Mouse (Mus musculus) CD4-positive helper T cell, adult 2 months (primary cell): ENCODE results near the gene Clybl.
A peak's percentile ranks its signal among the peaks of the same experiment; 100 is the strongest.

Source experiments
- DNase-seq: peaks from one replicate; pipeline ENCODE4 v3.0.0-alpha.2; 2012; ENCODE audit warnings: low read depth, missing footprints, low spot score

Gene Clybl

GRCm38 (mm10) chr14:122181078-122181814 is at the start of gene Clybl:
Clybl (plus strand) TSS chr14:122181704.
- DNase-seq = peak; percentile 86

GRCm38 (mm10) chr14:122136368-122136928 is 45.1 kb upstream of the Clybl start:
- DNase-seq = no peak

- no peak for DNase-seq
These were observed 44.3 kb upstream of the Clybl start for GRCm38 (mm10) chr14:122137234-122137633.

- no peak for DNase-seq
These were observed 41.4 kb upstream of the Clybl start for GRCm38 (mm10) chr14:122140126-122140525.

- no peak for DNase-seq
These were observed 37.8 kb upstream of the Clybl start for GRCm38 (mm10) chr14:122143585-122144269.

- no peak for DNase-seq
These were observed 36.1 kb upstream of the Clybl start for GRCm38 (mm10) chr14:122145374-122145773.

GRCm38 (mm10) chr14:122150616-122151015 is 30.9 kb upstream of the Clybl start:
- DNase-seq = no peak

GRCm38 (mm10) chr14:122157738-122158137 is 23.8 kb upstream of the Clybl start:
- no peak for DNase-seq

GRCm38 (mm10) chr14:122160916-122161315 is 20.6 kb upstream of the Clybl start:
- no peak for DNase-seq

- no peak for DNase-seq
These were observed 12.6 kb upstream of the Clybl start for GRCm38 (mm10) chr14:122168912-122169311.

- no peak for DNase-seq
These were observed 11.2 kb upstream of the Clybl start for GRCm38 (mm10) chr14:122170202-122170781.

- DNase-seq = no peak
These were observed 10.5 kb upstream of the Clybl start for GRCm38 (mm10) chr14:122171031-122171430.

GRCm38 (mm10) chr14:122176263-122176798 is 5.2 kb upstream of the Clybl start:
- no peak for DNase-seq

- no peak for DNase-seq
These were observed 2.2 kb upstream of the Clybl start for GRCm38 (mm10) chr14:122179262-122179661.

GRCm38 (mm10) chr14:122181815-122182157 is 282 bp downstream of the Clybl start:
- DNase-seq = no peak

GRCm38 (mm10) chr14:122182220-122182619 is 716 bp downstream of the Clybl start:
- no peak for DNase-seq

GRCm38 (mm10) chr14:122183974-122184373 is 2.5 kb downstream of the Clybl start:
- DNase-seq = no peak

- DNase-seq = no peak
These were observed 6.7 kb downstream of the Clybl start for GRCm38 (mm10) chr14:122188250-122188649.

GRCm38 (mm10) chr14:122189901-122190300 is 8.4 kb downstream of the Clybl start:
- DNase-seq = no peak

GRCm38 (mm10) chr14:122190527-122190926 is 9.0 kb downstream of the Clybl start:
- DNase-seq = no peak

GRCm38 (mm10) chr14:122190941-122191510 is 9.5 kb downstream of the Clybl start:
- peak; percentile 68 for DNase-seq

- DNase-seq = no peak
These were observed 13.1 kb downstream of the Clybl start for GRCm38 (mm10) chr14:122194630-122195029.
